Mouse (Mus musculus) liver (tissue): Measurements from ENCODE around the gene Vmn1r74.
"Not testable (repeated sequence)": the region's sequence is repeated elsewhere in the genome, so short reads cannot be mapped to it uniquely, and the experiment has no call there.

Experiments
- DNase-seq: peaks from one replicate; pipeline ENCODE4 v3.0.0-alpha.2; 2020; ENCODE audit warnings: mixed read lengths

The Vmn1r74 gene

DNA sequence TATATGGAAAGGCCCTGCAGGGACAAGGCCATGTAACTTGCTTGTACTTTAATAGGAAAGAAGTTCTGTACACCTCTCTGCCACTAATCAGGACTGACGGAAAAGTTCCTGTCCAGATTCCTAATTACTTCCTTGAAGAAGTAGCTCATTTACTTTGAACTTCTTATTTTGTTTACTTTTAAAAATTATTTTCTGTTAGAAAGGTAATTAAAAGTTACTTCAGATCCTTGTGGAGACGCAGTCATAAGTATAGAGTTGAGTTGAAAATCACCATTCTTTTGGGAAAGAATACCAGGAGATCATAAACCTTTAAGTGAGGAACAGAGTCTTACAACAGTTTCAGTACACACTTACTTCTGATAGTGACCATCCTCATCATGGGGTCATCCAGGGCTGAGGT lies at the start of gene Vmn1r74:
Vmn1r74 (plus strand) TSS at position 301 of the 400 bp plus-strand sequence.
- no peak for DNase-seq

GRCm38 (mm10) chr7:11813751-11814150 lies 20.0 kb upstream of the Vmn1r74 start:
- no peak for DNase-seq

- DNase-seq, result no peak
Measured at GRCm38 (mm10) chr7:11822166-11822565, 11.6 kb upstream of the Vmn1r74 start.

DNA sequence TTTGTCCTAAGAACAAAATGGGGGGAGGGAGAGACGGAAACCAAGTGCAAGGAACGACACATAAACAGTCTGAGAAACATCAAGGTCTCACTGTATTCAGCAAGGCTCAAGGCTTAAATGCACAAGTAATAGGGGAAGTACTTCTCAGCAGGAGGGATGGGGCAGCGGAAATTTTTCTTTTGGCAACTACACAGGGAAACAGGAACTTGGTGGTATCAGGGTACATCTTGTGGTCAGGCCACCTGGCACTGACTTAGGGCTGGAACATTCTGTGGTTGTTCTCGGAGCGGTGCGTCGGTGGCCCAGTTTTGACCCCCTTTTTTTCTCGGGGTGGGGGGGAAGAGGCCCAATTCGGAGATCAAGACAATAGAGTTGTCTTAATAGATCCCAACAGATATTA lies 10.5 kb upstream of the Vmn1r74 start:
- not testable (repeated sequence) for DNase-seq

- DNase-seq, result no peak
Measured at GRCm38 (mm10) chr7:11874330-11874729, 40.5 kb downstream of the Vmn1r74 start, which contains the start of gene Vmn1r75. Gene Vmn1r75, plus strand, starts transcription at chr7:11874630.
